Mouse (Mus musculus) layer of hippocampus, postnatal 10 days (tissue): Measurements from ENCODE around the gene Olfr1170. TPM values are rescaled to one million over a fixed set of nuclear protein-coding genes. Genes with fewer than 3 reads are reported as not detected.

Experiments used
- DNase-seq, 2 experiments: peaks; one replicate each; pipeline ENCODE4 v3.0.0; 2021; ENCODE audit warnings: low spot score in 2 of 2
- long read RNA-seq: library from polyadenylated mRNA; stranded (forward); transcript quantifications from one replicate; pipeline ENCODE4 v2.0.0, GENCODE M21; 2023
- total RNA-seq, 2 experiments: library from RNA; stranded (reverse); gene quantifications; 2 replicates each; pipeline ENCODE4 v1.2.3; 2021

Gene Olfr1170
- not detected for total RNA-seq
- long read RNA-seq, result 0 reads

DNA sequence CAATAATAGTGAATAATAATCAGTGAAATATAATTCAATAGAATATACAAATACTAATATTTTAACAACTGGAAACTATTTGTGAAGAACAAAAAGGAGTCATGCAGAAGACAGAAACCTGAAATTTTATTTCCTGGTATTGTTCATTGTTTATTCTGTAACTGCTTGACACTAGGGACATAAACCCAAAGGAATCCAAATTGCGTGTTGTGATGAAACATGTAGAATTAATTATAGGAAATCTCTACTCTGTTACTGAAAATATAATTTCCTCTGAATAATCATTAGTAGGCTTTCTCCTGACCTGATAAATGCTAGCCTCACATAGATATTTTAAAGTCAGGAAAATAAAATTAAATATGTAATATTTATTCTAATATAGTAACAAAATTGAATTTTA lies at the start of gene Olfr1170:
Olfr1170 (minus strand) TSS at position 101 of the 400 bp plus-strand sequence.
- no peak for DNase-seq

DNA sequence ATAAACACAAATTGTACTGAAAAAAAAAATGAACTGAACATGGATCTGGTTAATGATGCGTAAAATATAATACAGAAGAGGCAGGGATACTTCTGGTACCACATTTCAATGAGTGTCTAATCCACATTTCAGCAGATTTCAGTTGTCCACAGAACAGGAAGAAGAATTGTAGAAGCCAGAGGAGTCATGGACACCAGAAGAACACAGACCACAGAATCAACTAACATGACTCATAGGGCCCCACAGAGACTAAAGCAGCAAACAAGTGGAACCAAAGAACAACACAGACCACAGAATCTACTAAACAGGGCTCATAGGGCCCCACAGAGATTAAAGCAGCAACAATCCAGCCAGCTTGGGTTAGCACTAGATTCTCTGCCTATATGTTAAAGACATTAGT lies 7.3 kb downstream of the Olfr1170 start:
- DNase-seq, result no peak

DNA sequence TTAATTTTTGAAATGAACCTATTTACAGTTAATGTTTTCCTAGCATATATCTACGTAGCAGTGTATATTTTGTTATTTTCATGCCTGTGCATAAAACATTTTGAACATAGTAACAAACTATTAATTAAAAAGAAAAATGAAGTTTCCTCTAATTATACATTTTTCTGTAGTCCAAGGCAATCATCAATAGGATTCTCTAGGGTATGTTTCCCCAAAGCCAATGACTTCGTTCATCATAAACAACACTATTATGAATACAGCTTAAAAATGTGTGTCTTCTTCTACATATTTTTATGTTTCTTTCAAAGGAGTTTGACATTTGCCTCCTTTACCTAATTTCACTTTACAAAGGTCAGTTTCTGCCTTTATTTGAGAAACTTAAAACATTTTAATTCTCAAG lies 46.6 kb downstream of the Olfr1170 start, which contains the start of gene Olfr1168:
Olfr1168 (plus strand) TSS at position 301 of the 400 bp plus-strand sequence.
- no peak for DNase-seq

Other genes starting within 250 kb of the Olfr1170 start
- gene Olfr1158, start 238.2 kb downstream of the Olfr1170 start, total RNA-seq, result not detected
- gene Olfr1160, start 220.1 kb downstream of the Olfr1170 start, total RNA-seq, result not detected
- gene Olfr1161, start 205.6 kb downstream of the Olfr1170 start, total RNA-seq, result not detected
- gene Olfr73, start 190.6 kb downstream of the Olfr1170 start, total RNA-seq, result not detected
- not detected for gene Olfr1162, start 177.2 kb downstream of the Olfr1170 start, total RNA-seq
- gene Olfr1163, start 156.5 kb downstream of the Olfr1170 start, total RNA-seq, result not detected
- not detected for gene Olfr1164, start 134.4 kb downstream of the Olfr1170 start, total RNA-seq
- not detected for gene Olfr1166, start 100.1 kb downstream of the Olfr1170 start, total RNA-seq
- not detected for gene Olfr1167, start 73.1 kb downstream of the Olfr1170 start, total RNA-seq
- gene Olfr1168, start 46.5 kb downstream of the Olfr1170 start, total RNA-seq, result not detected
- gene Olfr1173, start 51.5 kb upstream of the Olfr1170 start, total RNA-seq, result not detected
- gene Olfr1174-ps, start 86.8 kb upstream of the Olfr1170 start, total RNA-seq, result not detected
- gene Olfr1175-ps, start 98.9 kb upstream of the Olfr1170 start, total RNA-seq, result not detected
- not detected for gene Olfr1176, start 108.4 kb upstream of the Olfr1170 start, total RNA-seq
- gene Olfr1177-ps, start 118.2 kb upstream of the Olfr1170 start, total RNA-seq, result not detected
- not detected for gene Olfr1178, start 158.7 kb upstream of the Olfr1170 start, total RNA-seq
- not detected for gene Olfr1179, start 178.1 kb upstream of the Olfr1170 start, total RNA-seq
- gene Olfr1180, start 190.8 kb upstream of the Olfr1170 start, total RNA-seq, result not detected
- not detected for gene Olfr1181, start 197.8 kb upstream of the Olfr1170 start, total RNA-seq
- not detected for gene Gm13757, start 220.8 kb upstream of the Olfr1170 start, total RNA-seq
- gene Olfr1183, start 226.5 kb upstream of the Olfr1170 start, total RNA-seq, result not detected